Comparison of ENCODE assay signal across 15 mouse cellular contexts in the genomic region with DNA sequence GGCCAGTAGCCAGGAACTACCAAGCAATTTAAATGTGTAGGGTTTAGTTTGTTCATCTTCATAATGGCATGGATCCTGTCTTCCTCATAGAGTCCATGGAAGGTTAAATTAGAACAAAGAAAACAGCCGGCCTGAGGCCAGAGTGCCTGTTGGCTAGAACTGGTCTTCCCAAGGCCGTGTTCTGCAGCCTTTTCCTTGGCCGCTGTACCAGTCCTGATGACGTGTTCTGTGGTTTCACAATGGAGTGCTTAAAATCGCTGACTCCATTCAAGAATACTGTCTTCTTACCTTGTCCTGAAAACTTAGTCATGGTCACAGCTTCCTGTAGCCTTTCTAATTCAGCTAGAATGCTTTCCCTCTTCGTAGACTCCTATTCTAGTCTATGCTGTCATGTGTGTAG. TPM values are rescaled to one million over a fixed set of nuclear protein-coding genes. Genes with fewer than 3 reads are reported as not detected.
A peak's percentile ranks its signal among the peaks of the same experiment; 100 is the strongest.
DNase-seq lines count a peak whose midpoint lies in the region; TF ChIP-seq lines count a peak whose summit lies in the region.
"Had no signal": no experiment of that assay in that cellular context is flagged by ENCODE, and none has a peak within 500 bp of the region (broad histone marks: within the 10 kb centered on the region; RNA-seq: fewer than 3 reads in every experiment).

No protein-coding gene starts in this region.

- H3K4me1 ChIP-seq in heart, embryonic 10.5 days, result peaks cover 44% of the 10 kb centered on the region
- no peaks in the 10 kb centered on the region for H3K4me1 ChIP-seq in testis, adult 2 months (ENCODE audit: control insufficient read depth, insufficient read depth, low read length)
- H3K4me1 ChIP-seq in bone marrow macrophage, adult 2 months (ENCODE audit: control insufficient read depth, insufficient read depth, low read length), result peaks cover 30% of the 10 kb centered on the region

- no peak for TF ChIP-seq POLR2A in testis, adult 2 months (IDR thresholded peaks at IDR 0.05; ENCODE audit: control insufficient read depth, low read depth, low read length)
- no peak for TF ChIP-seq POLR2A in bone marrow macrophage, adult 2 months (IDR thresholded peaks at IDR 0.05; ENCODE audit: borderline replicate concordance, low read depth, low read length)

- 73% methylated on average over 6 of the region's 6 CpGs for WGBS in heart, embryonic 10.5 days

- H3K27ac ChIP-seq in heart, embryonic 10.5 days, result peak overlapping the region; percentile 49; the same call in 1 of the 2 replicates
- H3K27ac ChIP-seq in testis, adult 2 months (ENCODE audit: control insufficient read depth, insufficient read depth, low read depth, low read length), result peak overlapping the region; percentile 20; the same call in 1 of the 2 replicates
- peak overlapping the region; percentile 48 for H3K27ac ChIP-seq in bone marrow macrophage, adult 2 months (ENCODE audit: insufficient read depth, low read depth, low read length)
- H3K27ac ChIP-seq: lung, embryonic 15.5 days; stomach, embryonic 15.5 days had no signal

- no peak for DNase-seq in heart, embryonic 10.5 days (ENCODE audit: low spot score)
- DNase-seq in heart, postnatal 25 days (ENCODE audit: low spot score), result no peak
- DNase-seq in testis, postnatal 10 days (ENCODE audit: low spot score), result no peak
- DNase-seq in cerebellum, adult 9-10 months, result no peak
- no peak for DNase-seq in left cerebral cortex, adult 18-20 months (ENCODE audit: low spot score in 2 of 2)
- no peak for DNase-seq in cerebellum, postnatal 4 days (ENCODE audit: low spot score in 2 of 2)
- DNase-seq: cerebellum, adult 9-11 months; kidney, adult 8-10 months; kidney, postnatal 36 days; thymus, postnatal 14 days had no signal

- peaks cover 37% of the 10 kb centered on the region for H3K36me3 ChIP-seq in heart, embryonic 10.5 days
- no peaks in the 10 kb centered on the region for H3K36me3 ChIP-seq in testis, adult 2 months (ENCODE audit: control insufficient read depth, insufficient read depth, low read length)

- TF ChIP-seq CTCF in testis, adult 2 months (IDR thresholded peaks at IDR 0.05; ENCODE audit: control insufficient read depth, insufficient read depth, insufficient replicate concordance, low read depth, low read length), result no peak
- no peak for TF ChIP-seq CTCF in bone marrow macrophage, adult 2 months (IDR thresholded peaks at IDR 0.05; ENCODE audit: low read depth, low read length)

- H3K27me3 ChIP-seq in heart, embryonic 10.5 days (ENCODE audit: insufficient read depth, poor library complexity, severe bottlenecking), result no peaks in the 10 kb centered on the region
- H3K27me3 ChIP-seq in testis, adult 2 months (ENCODE audit: control insufficient read depth, insufficient read depth, low read length), result no peaks in the 10 kb centered on the region
- H3K27me3 ChIP-seq: lung, embryonic 15.5 days; stomach, embryonic 15.5 days had no signal

- H3K4me3 ChIP-seq in heart, embryonic 10.5 days, result no peak overlapping the region
- H3K4me3 ChIP-seq in testis, adult 2 months (ENCODE audit: control insufficient read depth, low read depth, low read length), result no peak overlapping the region
- no peak overlapping the region for H3K4me3 ChIP-seq in bone marrow macrophage, adult 2 months (ENCODE audit: insufficient read depth, low read length)
- H3K4me3 ChIP-seq: erythroblast, embryonic 14.5 days; lung, embryonic 15.5 days; stomach, embryonic 15.5 days had no signal

- H3K9me3 ChIP-seq in heart, embryonic 10.5 days, result no peaks in the 10 kb centered on the region
- H3K9me3 ChIP-seq: lung, embryonic 15.5 days; stomach, embryonic 15.5 days had no signal

- intact Hi-C loops in heart, postnatal 25 days (cut with DNase I), result no loop called here

RNA-seq across cellular contexts. Expression of gene Igf1r, which starts 53.9 kb away (rescaled TPM):
- polyA plus RNA-seq in heart, embryonic 10.5 days (2016; fragmentation: Nextera tagmentation; extraction: Ambion mirVana), result 17.2 and 24.9 TPM in 2 replicates
- 10 to 100 TPM; 12.7 to 18.8 TPM for total RNA-seq in heart, postnatal 25 days (2021)
- 3.4 and 4.2 TPM in 2 replicates for polyA plus RNA-seq in testis, adult 2 months (2012; rRNA removed)
- polyA plus RNA-seq in bone marrow macrophage, adult 2 months (2012; ENCODE audit: insufficient read depth, insufficient read length, missing spikeins), result 5.4 and 6.0 TPM in 2 replicates
- total RNA-seq in left cerebral cortex, adult 18-20 months (2021), result 10 to 100 TPM; 44.8 to 47.0 TPM
